Mouse (Mus musculus) lung, adult 2 months (tissue): ENCODE results near the gene Prkrip1. TPM values are rescaled to one million over a fixed set of nuclear protein-coding genes. Genes with fewer than 3 reads are reported as not detected.

Experiments
- DNase-seq: peaks from one replicate; pipeline ENCODE4 v3.0.0; 2022
- H3K4me1 ChIP-seq: fragments of 200-500 bp; 2 replicates; pipeline ENCODE4 v1.6.1; 2011; ENCODE audit warnings: low read length; ENCODE audit not compliant: control insufficient read depth, insufficient read depth
- H3K4me3 ChIP-seq: fragments of 200-500 bp; replicated peaks from 2 replicates; pipeline ENCODE3; 2011; ENCODE audit warnings: low read depth, mild to moderate bottlenecking, control low read depth, low read length; ENCODE audit errors: extremely low read depth
- CTCF ChIP-seq: fragments of 200-500 bp; IDR thresholded peaks from 2 replicates; pipeline ENCODE4 v1.5.1; 2011; ENCODE audit warnings: mild to moderate bottlenecking, low read length, control low read depth; ENCODE audit not compliant: insufficient read depth
- POLR2A ChIP-seq: fragments of 200-500 bp; IDR thresholded peaks from 2 replicates; pipeline ENCODE4 v1.6.1; 2011; ENCODE audit warnings: low read depth, mild to moderate bottlenecking, control low read depth, low read length, borderline replicate concordance; ENCODE audit errors: extremely low read depth
- WGBS: fragments of 180-500 bp; shearing (Covaris S2); methylation state at CpG from one replicate; pipeline ENCODE4 v1.1.7; 2018; 5-methylcytosine and 5-hydroxymethylcytosine counted together
- polyA plus RNA-seq: library from polyadenylated mRNA; depleted of rRNA; stranded (reverse); fragments of >200 nt; gene quantifications from 2 replicates; pipeline ENCODE4 v1.2.3, GENCODE M21; 2012

Prkrip1 gene
- polyA plus RNA-seq, 1 experiment, result 11.0 TPM

GRCm38 (mm10) chr5:136182049-136182448 lies 16.7 kb downstream of the Prkrip1 start:
- no peak for DNase-seq
- 80% methylated on average over 6 of the region's 6 CpGs for WGBS
- TF ChIP-seq POLR2A (no peak), CTCF (no peak)
- Histone ChIP-seq H3K4me1 (peaks cover 3% of the 10 kb centered on the region; the same call in 1 of the 2 replicates), H3K4me3 (no peak overlapping the region)

GRCm38 (mm10) chr5:136181197-136181596 lies 17.6 kb downstream of the Prkrip1 start:
- DNase-seq, result no peak
- 88% methylated on average over 6 of the region's 6 CpGs for WGBS
- Histone ChIP-seq H3K4me3 (no peak overlapping the region), H3K4me1 (peaks cover 3% of the 10 kb centered on the region; the same call in 1 of the 2 replicates)
- TF ChIP-seq POLR2A (no peak), CTCF (no peak)

GRCm38 (mm10) chr5:136179594-136179993 lies 19.2 kb downstream of the Prkrip1 start:
- Histone ChIP-seq H3K4me1 (peaks cover 3% of the 10 kb centered on the region; the same call in 1 of the 2 replicates), H3K4me3 (no peak overlapping the region)
- no peak for DNase-seq
- TF ChIP-seq CTCF (no peak), POLR2A (no peak)
- 56% methylated on average over 5 of the region's 5 CpGs for WGBS

DNA sequence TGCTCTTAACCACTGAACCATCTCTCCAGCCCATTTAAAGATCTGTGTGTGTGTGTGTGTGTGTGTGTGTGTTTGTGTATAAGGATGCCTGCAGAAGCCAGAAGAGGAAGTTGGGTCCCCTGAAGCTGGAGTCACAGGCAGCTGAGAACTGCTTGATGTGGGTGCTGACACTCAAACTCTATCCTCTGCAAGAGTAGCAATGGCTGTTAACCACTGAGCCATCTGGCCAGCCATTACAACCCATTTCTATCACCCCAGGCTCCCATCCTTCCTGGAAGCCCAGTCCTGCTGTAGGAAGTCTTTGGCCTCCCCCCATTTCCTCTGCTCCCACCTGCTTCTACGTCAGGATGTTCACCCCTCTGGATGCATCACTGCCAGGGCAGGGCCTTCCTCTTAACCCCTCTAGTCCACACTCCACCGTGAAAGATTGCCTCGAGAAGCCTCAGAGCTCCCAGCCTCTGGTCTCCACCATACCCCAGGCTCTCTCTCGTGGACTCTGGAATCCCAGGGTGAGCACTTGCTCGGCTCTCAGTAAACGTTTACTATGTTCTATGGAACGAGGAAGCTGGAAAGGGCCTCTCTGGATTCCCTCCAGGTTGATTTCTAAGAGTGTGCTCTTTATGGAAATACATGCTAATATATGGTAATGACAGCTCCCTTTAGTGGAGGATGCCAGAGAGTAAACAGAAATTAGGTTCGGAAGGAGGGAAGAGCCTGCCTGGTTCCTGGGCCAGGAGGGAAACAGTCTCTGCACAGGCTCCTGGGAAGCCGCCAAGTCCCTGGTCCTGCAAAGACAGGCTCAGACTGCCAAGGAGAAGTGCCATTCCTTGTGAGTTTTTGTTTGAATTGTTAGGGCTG lies 24.9 kb downstream of the Prkrip1 start:
- H3K4me3 ChIP-seq, result no peak overlapping the region
- TF ChIP-seq POLR2A (no peak), CTCF (no peak)
- DNase-seq, result peak; percentile 79
- H3K4me1 ChIP-seq, result peaks cover 23% of the 10 kb centered on the region
- 11% methylated on average over 9 of the region's 9 CpGs for WGBS

GRCm38 (mm10) chr5:136172939-136173338 lies 25.8 kb downstream of the Prkrip1 start:
- 71% methylated on average over 9 of the region's 9 CpGs for WGBS
- peaks cover 21% of the 10 kb centered on the region for H3K4me1 ChIP-seq

DNA sequence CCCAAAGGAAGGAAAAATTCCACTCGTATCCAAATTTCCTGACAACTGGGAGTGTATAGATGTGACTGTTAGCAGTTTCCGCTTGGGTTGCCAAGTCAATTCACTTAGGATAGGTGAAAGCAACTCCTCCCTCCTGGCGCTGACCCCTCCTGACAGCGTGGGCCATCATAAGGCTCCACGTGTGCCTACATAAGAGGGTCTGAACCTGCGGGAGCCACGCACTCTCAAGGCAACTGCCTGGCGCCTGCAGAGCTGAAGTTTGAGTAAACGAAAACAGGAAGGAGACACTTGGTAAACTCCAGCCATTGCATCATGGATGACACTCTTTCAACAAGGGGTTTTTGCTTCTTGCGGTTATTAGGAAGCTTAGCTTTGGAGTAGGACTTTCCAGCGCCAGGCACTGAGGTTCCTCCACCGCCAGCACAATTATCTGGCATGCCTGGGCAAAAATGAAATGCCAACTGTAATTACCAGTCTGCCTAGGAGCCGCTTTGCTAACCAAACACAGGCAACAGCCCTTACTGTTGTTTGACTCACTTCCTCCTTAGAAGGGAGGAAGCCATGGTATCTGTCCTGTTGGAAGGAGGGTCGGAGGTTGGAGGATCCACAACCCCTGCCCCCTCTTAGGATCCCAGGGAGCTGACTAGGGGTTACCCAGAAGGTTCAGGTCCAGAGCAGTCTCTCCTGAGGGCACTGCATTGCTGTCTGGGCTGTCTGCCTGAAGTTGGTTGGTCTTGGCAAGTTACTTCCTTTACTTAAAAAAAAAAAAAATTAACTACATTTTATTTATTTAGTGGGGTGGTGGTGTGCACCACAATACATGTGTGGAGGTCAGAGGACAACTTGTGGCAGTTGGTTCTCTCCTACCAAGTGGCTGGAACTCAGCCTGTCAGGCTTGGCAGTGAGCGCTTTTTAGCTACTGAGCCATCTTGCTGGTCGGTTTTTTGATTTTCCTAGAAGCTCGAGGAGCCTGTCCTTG lies 27.1 kb downstream of the Prkrip1 start:
- peaks cover 20% of the 10 kb centered on the region for H3K4me1 ChIP-seq
- H3K4me3 ChIP-seq, result peak overlapping the region; percentile 47
- TF ChIP-seq CTCF (no peak), POLR2A (peak; percentile 30; the same call in 1 of the 2 replicates)
- DNase-seq, result peak; percentile 45
- 15% methylated on average over 17 of the region's 17 CpGs for WGBS

More at GRCm38 (mm10) chr5:136172939-136173338, 25.8 kb downstream of the Prkrip1 start:
- H3K4me3 ChIP-seq, result no peak overlapping the region
- DNase-seq, result no peak
- TF ChIP-seq CTCF, result no peak
- no peak for TF ChIP-seq POLR2A

- H3K4me1 ChIP-seq, result peaks cover 20% of the 10 kb centered on the region
- WGBS, result 2% methylated on average over 49 of the region's 49 CpGs
- TF ChIP-seq CTCF (no peak), POLR2A (0 out of 2 replicates have a peak, but pooled peaks have one; percentile 2)
- peak within 1 kb of the TSS; percentile 80 for H3K4me3 ChIP-seq
- DNase-seq, result peak; percentile 84
Measured at GRCm38 (mm10) chr5:136170512-136171362, 28.0 kb downstream of the Prkrip1 start, which contains the start of gene Orai2. Orai2 (minus strand) TSS chr5:136170713.

GRCm38 (mm10) chr5:136169626-136170511 lies 28.9 kb downstream of the Prkrip1 start:
- DNase-seq, result peak; percentile 54
- TF ChIP-seq POLR2A (no peak), CTCF (no peak)
- 11% methylated on average over 15 of the region's 15 CpGs for WGBS
- Histone ChIP-seq H3K4me3 (peak overlapping the region; percentile 80), H3K4me1 (peaks cover 20% of the 10 kb centered on the region)
